Mouse (Mus musculus) kidney, postnatal 0 days (tissue): ENCODE measurements at regions not wholly inside any gene's neighbourhood (a gene's known extent, or its start where the extent isn't known, plus 50 kb on each side); places are given as distances from the start of the nearest gene placed in this dataset.

Source experiments
- ATAC-seq: fragments of 200-750 bp; cut with Nextera tagmentation; replicated peaks from 2 replicates; pipeline ENCODE4 v1.8.0; 2017; ENCODE audit warnings: low read depth, moderate number of reproducible peaks, moderate TSS enrichment, moderate library complexity; ENCODE audit not compliant: low FRiP score
- DNase-seq: peaks from one replicate; pipeline ENCODE4 v3.0.0-alpha.2; 2016; ENCODE audit warnings: low spot score
- H3K27ac ChIP-seq: fragments of 300-500 bp; sonication (generic); 2 replicates; pipeline ENCODE4 v1.5.1; 2014; ENCODE audit warnings: mild to moderate bottlenecking
- H3K27me3 ChIP-seq: fragments of 300-500 bp; sonication (generic); 2 replicates; pipeline ENCODE4 v1.6.1; 2014; ENCODE audit warnings: low read length, mixed read lengths; ENCODE audit not compliant: insufficient read depth
- H3K36me3 ChIP-seq: fragments of 300-500 bp; sonication (generic); 2 replicates; pipeline ENCODE4 v1.6.1; 2014; ENCODE audit warnings: low read length, mixed read lengths; ENCODE audit not compliant: insufficient read depth
- H3K4me1 ChIP-seq: fragments of 300-500 bp; sonication (generic); replicated peaks from 2 replicates; pipeline ENCODE4 v1.6.1; 2014; ENCODE audit warnings: antibody characterized with exemption, low read length, mixed read lengths; ENCODE audit not compliant: insufficient read depth
- H3K4me2 ChIP-seq: fragments of 300-500 bp; sonication (generic); 2 replicates; pipeline ENCODE4 v1.6.1; 2014; ENCODE audit warnings: mild to moderate bottlenecking, low read length, moderate library complexity, mixed read lengths
- H3K4me3 ChIP-seq: fragments of 300-500 bp; sonication (generic); replicated peaks from 2 replicates; pipeline ENCODE4 v1.5.1; 2014; ENCODE audit warnings: low read depth, low read length
- H3K9ac ChIP-seq: fragments of 300-500 bp; sonication (generic); 2 replicates; pipeline ENCODE4 v1.6.1; 2014; ENCODE audit warnings: low read depth, low read length
- H3K9me3 ChIP-seq: fragments of 300-500 bp; sonication (generic); replicated peaks from 2 replicates; pipeline ENCODE4 v1.6.1; 2016; ENCODE audit warnings: low read length, inconsistent platforms, mixed read lengths
- CTCF ChIP-seq: IDR thresholded peaks from 2 replicates; pipeline ENCODE4 v1.5.1; 2016; ENCODE audit warnings: antibody characterized with exemption, low read depth, mild to moderate bottlenecking, moderate library complexity
- WGBS: fragments of 180-500 bp; shearing (Covaris S2); extraction: QIAGEN DNeasy Blood & Tissue Kit; methylation state at CpG from one replicate; pipeline ENCODE4 v1.1.7; 2014; 5-methylcytosine and 5-hydroxymethylcytosine counted together

DNA sequence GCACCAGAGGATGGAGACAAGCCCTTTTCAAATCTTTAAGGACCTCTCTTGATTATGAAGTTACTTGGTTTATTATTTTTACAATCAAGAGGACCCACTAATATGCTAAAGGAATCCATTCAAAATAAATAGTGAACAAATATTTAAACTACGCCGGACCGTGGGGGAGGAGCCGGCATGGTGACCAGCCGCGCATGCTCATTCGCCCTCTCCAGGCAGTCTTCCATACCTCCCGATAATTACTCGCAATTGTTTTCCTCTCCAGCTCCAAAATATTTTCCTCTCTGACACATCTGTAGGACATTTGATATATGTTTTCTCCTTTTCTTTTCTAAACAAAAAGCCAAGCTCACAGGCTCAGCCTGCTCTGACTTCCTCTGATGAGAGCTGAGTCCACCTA lies 111.3 kb upstream of the Gsc start:
- ATAC-seq, result no peak

DNA sequence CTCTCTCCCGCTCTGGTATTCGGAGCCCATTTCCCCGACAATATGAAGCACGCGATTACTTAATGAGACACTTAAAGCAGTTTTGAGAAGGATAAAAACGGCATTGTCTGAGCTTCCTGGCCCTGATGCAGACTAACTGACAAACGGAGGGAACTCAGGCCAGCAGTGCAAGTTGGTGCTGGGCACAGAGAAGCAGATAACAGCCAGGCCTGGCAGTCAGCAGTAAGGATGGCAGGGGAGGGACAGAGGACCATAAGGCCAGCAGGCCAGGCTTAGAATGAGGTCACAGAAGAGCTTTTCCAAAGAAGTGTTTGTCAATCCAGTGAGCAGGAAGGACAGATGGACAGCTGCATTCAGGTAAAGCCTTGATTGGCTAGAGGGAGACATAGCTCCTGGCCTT lies 107.7 kb upstream of the Gsc start:
- no peaks in the 10 kb centered on the region for H3K4me1 ChIP-seq
- no peak overlapping the region for H3K27ac ChIP-seq
- 58% methylated on average over 7 of the region's 7 CpGs for WGBS
- H3K4me2 ChIP-seq, result no peak overlapping the region
- 0 out of 2 replicates have a peak, but pooled peaks cover 4% of the 10 kb centered on the region for H3K27me3 ChIP-seq
- H3K4me3 ChIP-seq, result no peak overlapping the region
- H3K36me3 ChIP-seq, result no peaks in the 10 kb centered on the region
- no peaks in the 10 kb centered on the region for H3K9me3 ChIP-seq
- no peak overlapping the region for H3K9ac ChIP-seq
- no peak for ATAC-seq
- no peak for TF ChIP-seq CTCF
- no peak for DNase-seq

More for the DNA sequence above, 111.3 kb upstream of the Gsc start:
- no peaks in the 10 kb centered on the region for H3K4me1 ChIP-seq
- H3K27ac ChIP-seq, result no peak overlapping the region
- no peak for TF ChIP-seq CTCF
- no peak for DNase-seq
- no peak overlapping the region for H3K9ac ChIP-seq
- no peaks in the 10 kb centered on the region for H3K36me3 ChIP-seq
- H3K4me3 ChIP-seq, result no peak overlapping the region
- 0 out of 2 replicates have a peak overlapping the region, but pooled peaks have one; percentile 13 for H3K4me2 ChIP-seq
- 63% methylated on average over 9 of the region's 9 CpGs for WGBS
- H3K27me3 ChIP-seq, result no peaks in the 10 kb centered on the region
- no peaks in the 10 kb centered on the region for H3K9me3 ChIP-seq

DNA sequence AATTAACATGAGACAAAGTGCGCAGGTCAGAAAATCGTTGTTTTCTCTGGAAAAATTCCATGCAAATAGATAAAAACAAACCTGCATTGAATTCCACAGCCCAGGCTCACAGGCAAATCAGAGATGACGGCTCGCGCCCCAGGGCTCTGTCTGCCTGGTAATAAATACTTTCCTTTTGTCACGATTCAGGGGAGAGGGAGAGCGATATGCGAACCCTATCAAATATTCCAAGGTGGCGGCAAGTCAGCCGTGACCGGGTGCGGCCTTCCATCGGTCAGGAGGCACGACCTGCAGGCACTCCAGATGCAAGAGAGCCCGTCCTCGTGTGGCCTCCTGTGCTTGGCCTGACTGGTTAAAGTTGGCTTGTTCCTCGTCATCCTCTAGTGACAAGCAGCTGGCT lies 94.5 kb upstream of the Gsc start:
- H3K9ac ChIP-seq, result no peak overlapping the region
- DNase-seq, result peak; percentile 22
- H3K9me3 ChIP-seq, result no peaks in the 10 kb centered on the region
- 0 out of 2 replicates have a peak, but pooled peaks have one; percentile 36 for ATAC-seq
- TF ChIP-seq CTCF, result no peak
- H3K27me3 ChIP-seq, result no peaks in the 10 kb centered on the region
- H3K36me3 ChIP-seq, result no peaks in the 10 kb centered on the region
- H3K4me3 ChIP-seq, result no peak overlapping the region
- WGBS, result 34% methylated on average over 17 of the region's 17 CpGs
- no peak overlapping the region for H3K27ac ChIP-seq
- H3K4me2 ChIP-seq, result 0 out of 2 replicates have a peak overlapping the region, but pooled peaks have one; percentile 7
- H3K4me1 ChIP-seq, result no peaks in the 10 kb centered on the region

DNA sequence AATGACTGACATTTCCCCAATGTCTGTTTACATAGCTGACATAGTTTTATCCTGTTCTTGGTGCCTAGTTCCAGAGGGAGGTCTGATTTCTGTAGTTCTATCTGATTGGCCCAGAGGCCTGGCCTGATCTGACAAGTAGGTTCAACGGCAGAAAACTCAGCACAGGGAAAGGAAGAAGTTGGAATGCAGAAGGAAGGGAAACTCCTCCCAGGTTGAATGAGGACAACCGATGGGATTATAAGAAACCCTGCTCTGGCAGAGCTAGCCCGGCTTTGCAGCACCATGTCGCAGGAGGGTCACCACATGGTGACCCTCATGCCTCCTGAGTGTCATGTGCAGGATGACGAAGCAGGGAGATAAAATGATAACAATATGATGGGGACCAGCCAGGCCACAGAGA lies 89.8 kb upstream of the Gsc start:
- Histone ChIP-seq H3K27me3 (no peaks in the 10 kb centered on the region), H3K36me3 (no peaks in the 10 kb centered on the region), H3K27ac (no peak overlapping the region), H3K4me2 (no peak overlapping the region), H3K4me1 (no peaks in the 10 kb centered on the region; the same call in 1 of the 2 replicates), H3K4me3 (no peak overlapping the region), H3K9me3 (no peaks in the 10 kb centered on the region), H3K9ac (no peak overlapping the region)
- 61% methylated on average over 5 of the region's 5 CpGs for WGBS
- no peak for DNase-seq
- no peak for ATAC-seq
- no peak for TF ChIP-seq CTCF

DNA sequence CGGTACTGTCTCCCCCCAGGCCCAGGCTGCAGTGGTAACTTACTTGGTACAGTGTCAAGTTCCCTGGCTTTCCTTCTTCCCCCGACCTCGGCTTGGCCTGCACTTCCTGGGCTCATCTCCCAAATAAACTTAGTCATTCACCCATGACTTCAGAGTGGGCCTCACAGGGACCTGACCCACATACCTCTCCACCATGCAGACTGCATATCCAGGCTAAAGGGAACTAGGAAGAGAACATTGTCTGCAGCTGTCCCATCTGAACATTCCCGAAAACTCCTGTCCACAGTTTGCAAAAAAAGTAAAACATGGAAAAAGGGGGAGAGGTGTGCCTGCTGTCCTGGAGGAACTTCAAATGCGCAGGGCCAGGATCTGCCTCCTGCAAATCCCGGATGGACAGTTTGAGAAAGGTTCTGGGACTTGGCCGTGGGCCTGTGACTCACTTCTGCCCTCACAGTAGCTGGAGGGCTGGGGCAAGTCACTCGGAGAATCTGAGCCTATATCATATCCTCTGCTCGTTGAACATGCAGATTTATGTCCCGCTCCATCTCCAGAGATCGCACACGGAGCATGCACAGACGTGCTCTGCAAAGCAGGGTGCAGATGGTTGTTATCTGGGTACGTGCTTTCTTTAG lies 87.9 kb upstream of the Gsc start:
- Histone ChIP-seq H3K27me3 (no peaks in the 10 kb centered on the region), H3K9ac (no peak overlapping the region), H3K4me1 (no peaks in the 10 kb centered on the region; the same call in 1 of the 2 replicates), H3K27ac (no peak overlapping the region), H3K4me3 (no peak overlapping the region), H3K36me3 (no peaks in the 10 kb centered on the region), H3K4me2 (no peak overlapping the region), H3K9me3 (no peaks in the 10 kb centered on the region)
- no peak for TF ChIP-seq CTCF
- WGBS, result 28% methylated on average over 14 of the region's 14 CpGs
- DNase-seq (peak; percentile 42), ATAC-seq (no peak; the same call in 1 of the 2 replicates)

DNA sequence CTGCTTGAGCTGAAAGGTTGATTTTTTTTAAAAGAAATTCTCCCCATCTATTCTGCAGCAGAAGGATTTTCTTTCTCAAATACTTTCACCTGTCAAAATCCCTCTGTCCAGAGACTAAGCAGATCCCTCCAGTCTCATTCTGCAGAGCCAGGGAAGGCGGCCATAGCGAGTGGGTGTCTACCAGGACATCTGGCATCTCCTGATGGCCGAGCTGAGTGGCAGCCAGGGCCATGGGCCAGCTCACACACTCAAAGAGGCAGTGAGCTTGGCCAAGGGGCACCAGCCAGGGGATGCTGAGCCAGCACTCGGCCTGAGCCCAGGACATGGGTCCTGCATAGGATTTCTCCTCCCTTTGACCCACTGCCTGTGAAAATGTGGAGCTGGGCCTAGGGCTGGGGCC lies 84.6 kb upstream of the Gsc start:
- TF ChIP-seq CTCF, result no peak
- Histone ChIP-seq H3K4me2 (no peak overlapping the region), H3K4me3 (no peak overlapping the region), H3K9me3 (no peaks in the 10 kb centered on the region), H3K4me1 (no peaks in the 10 kb centered on the region; the same call in 1 of the 2 replicates), H3K36me3 (no peaks in the 10 kb centered on the region), H3K9ac (no peak overlapping the region), H3K27ac (no peak overlapping the region), H3K27me3 (no peaks in the 10 kb centered on the region)
- ATAC-seq, result no peak
- 56% methylated on average over 4 of the region's 4 CpGs for WGBS
- no peak for DNase-seq

DNA sequence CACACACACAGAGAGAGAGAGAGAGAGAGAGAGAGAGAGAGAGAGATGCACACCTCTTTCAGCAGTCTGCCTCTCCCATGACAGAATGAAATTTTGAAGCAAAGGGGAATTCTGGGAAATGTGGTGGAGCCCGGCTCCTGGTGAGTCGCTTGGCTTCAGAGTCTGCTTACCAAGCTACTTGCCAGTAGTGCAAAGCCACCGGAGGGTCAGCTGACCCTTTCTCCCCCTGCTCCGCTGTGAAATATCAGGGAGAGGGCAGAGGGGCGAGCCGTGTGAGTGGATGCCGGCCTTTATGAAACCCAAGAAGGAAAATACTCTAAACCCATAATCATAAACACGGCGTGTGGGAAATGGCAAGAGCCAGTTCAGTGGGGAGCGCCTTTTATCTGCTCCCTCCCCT lies 84.2 kb upstream of the Gsc start:
- H3K27me3 ChIP-seq, result no peaks in the 10 kb centered on the region
- no peaks in the 10 kb centered on the region; the same call in 1 of the 2 replicates for H3K4me1 ChIP-seq
- DNase-seq, result no peak
- H3K4me3 ChIP-seq, result no peak overlapping the region
- WGBS, result 53% methylated on average over 10 of the region's 10 CpGs
- TF ChIP-seq CTCF, result no peak
- H3K4me2 ChIP-seq, result no peak overlapping the region
- H3K9ac ChIP-seq, result no peak overlapping the region
- H3K9me3 ChIP-seq, result no peaks in the 10 kb centered on the region
- no peak overlapping the region for H3K27ac ChIP-seq
- no peaks in the 10 kb centered on the region for H3K36me3 ChIP-seq
- no peak for ATAC-seq
